Mouse (Mus musculus) Muller cell, postnatal 12 days (primary cell): ENCODE results near the gene Msantd4.
"Not testable (repeated sequence)": the region's sequence is repeated elsewhere in the genome, so short reads cannot be mapped to it uniquely, and the experiment has no call there.

ENCODE experiments used
- DNase-seq: peaks from one replicate; pipeline ENCODE4 v3.0.0-alpha.2; 2015; ENCODE audit errors: inconsistent ontology term

The Msantd4 gene

GRCm38 (mm10) chr9:4375828-4376639 is at the start of gene Msantd4:
Gene Msantd4 (plus strand): TSS chr9:4376562.
- DNase-seq = peak; percentile 98

- no peak for DNase-seq
Measured at GRCm38 (mm10) chr9:4353163-4353562, 23.2 kb upstream of the Msantd4 start.

- no peak for DNase-seq
Measured at GRCm38 (mm10) chr9:4376640-4377120, 318 bp downstream of the Msantd4 start.

- DNase-seq = not testable (repeated sequence)
Measured at GRCm38 (mm10) chr9:4400801-4401200, 24.4 kb downstream of the Msantd4 start.
